Mouse (Mus musculus) kidney, embryonic 14.5 days (tissue): Measurements from ENCODE around the gene Cacng1. TPM values are rescaled to one million over a fixed set of nuclear protein-coding genes. Genes with fewer than 3 reads are reported as not detected.

Experiments
- ATAC-seq: fragments of 200-750 bp; cut with Nextera tagmentation; 2 replicates; pipeline ENCODE4 v1.8.0; 2017; ENCODE audit warnings: moderate number of reproducible peaks, mild to moderate bottlenecking, moderate TSS enrichment, moderate library complexity; ENCODE audit not compliant: low FRiP score, low TSS enrichment
- H3K27ac ChIP-seq: fragments of 300-500 bp; sonication (generic); 2 replicates; pipeline ENCODE4 v1.5.1; 2014; ENCODE audit warnings: low read depth, mild to moderate bottlenecking, low read length, moderate library complexity, mixed read lengths
- H3K27me3 ChIP-seq: fragments of 300-500 bp; sonication (generic); 2 replicates; pipeline ENCODE4 v1.6.1; 2014; ENCODE audit warnings: mild to moderate bottlenecking, low read length; ENCODE audit not compliant: control insufficient read depth, insufficient read depth
- H3K36me3 ChIP-seq: fragments of 300-500 bp; sonication (generic); 2 replicates; pipeline ENCODE4 v1.6.1; 2014; ENCODE audit warnings: low read length, mixed read lengths; ENCODE audit not compliant: control insufficient read depth, insufficient read depth
- H3K4me1 ChIP-seq: fragments of 300-500 bp; sonication (generic); 2 replicates; pipeline ENCODE4 v1.6.1; 2014; ENCODE audit warnings: low read length, mixed read lengths; ENCODE audit not compliant: control insufficient read depth, insufficient read depth
- H3K4me2 ChIP-seq: fragments of 300-500 bp; sonication (generic); replicated peaks from 2 replicates; pipeline ENCODE4 v1.6.1; 2014; ENCODE audit warnings: low read depth, mild to moderate bottlenecking, low read length
- H3K4me3 ChIP-seq: fragments of 300-500 bp; sonication (generic); 2 replicates; pipeline ENCODE4 v1.5.1; 2014; ENCODE audit warnings: mild to moderate bottlenecking, low read length
- H3K9ac ChIP-seq: fragments of 300-500 bp; sonication (generic); 2 replicates; pipeline ENCODE4 v1.6.1; 2014; ENCODE audit warnings: low read depth, mild to moderate bottlenecking, low read length, moderate library complexity
- H3K9me3 ChIP-seq: fragments of 300-500 bp; sonication (generic); 2 replicates; pipeline ENCODE4 v1.6.1; 2016; ENCODE audit warnings: low read length; ENCODE audit not compliant: control insufficient read depth
- WGBS: fragments of 180-500 bp; shearing (Covaris S2); extraction: QIAGEN DNeasy Blood & Tissue Kit; methylation state at CpG from one replicate; pipeline ENCODE4 v1.1.7; 2014; 5-methylcytosine and 5-hydroxymethylcytosine counted together
- polyA plus RNA-seq: library from polyadenylated mRNA; unstranded; fragments of >200 nt; fragmentation: Nextera tagmentation; extraction: Ambion mirVana; gene quantifications from 2 replicates; pipeline ENCODE4 v1.2.1, GENCODE M21; 2014

Gene Cacng1
- polyA plus RNA-seq = 0.36 TPM in 1 of 2 replicates, not detected in the other

DNA sequence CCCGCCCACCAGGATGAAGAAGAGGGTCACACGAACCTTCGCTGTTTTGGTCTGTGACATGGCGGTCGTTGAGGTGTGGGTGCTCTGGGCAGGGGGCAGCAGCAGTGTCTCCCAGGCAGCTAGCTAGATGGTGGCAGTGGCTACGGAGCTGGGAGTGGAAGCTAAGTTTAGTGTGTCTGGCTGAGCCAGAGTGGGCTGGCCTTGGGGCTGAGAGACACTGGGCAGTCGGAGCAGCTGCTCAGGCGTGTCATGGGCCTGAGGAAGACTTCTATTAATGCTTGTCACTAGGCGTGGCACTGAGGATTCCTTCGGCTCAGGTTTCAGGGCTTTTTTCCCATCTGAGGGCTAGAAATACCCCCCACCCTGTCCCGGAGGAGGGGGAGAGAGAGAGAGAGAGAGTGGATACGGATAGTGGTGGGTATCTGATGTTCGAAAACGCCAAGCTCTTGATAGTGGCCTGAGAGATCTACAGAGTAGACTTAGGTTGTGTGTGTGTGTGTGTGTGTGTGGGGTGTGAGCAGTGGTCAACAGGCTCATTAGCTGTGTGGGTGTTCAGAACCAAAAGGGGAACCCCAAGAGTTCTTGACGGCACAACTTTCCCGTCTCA, at the start of gene Cacng1:
Gene Cacng1 (minus strand): TSS at position 191 of the 607 bp plus-strand sequence.
- Histone ChIP-seq H3K4me1 (peaks cover 9% of the 10 kb centered on the region), H3K9me3 (no peaks in the 10 kb centered on the region; the same call in 1 of the 2 replicates), H3K4me3 (no peak within 1 kb of the TSS), H3K9ac (no peak within 1 kb of the TSS), H3K27ac (no peak within 1 kb of the TSS), H3K36me3 (no peaks in the 10 kb centered on the region), H3K27me3 (no peaks in the 10 kb centered on the region), H3K4me2 (no peak within 1 kb of the TSS)
- ATAC-seq = peak; percentile 75
- 60% methylated on average over 16 of the region's 16 CpGs for WGBS

DNA sequence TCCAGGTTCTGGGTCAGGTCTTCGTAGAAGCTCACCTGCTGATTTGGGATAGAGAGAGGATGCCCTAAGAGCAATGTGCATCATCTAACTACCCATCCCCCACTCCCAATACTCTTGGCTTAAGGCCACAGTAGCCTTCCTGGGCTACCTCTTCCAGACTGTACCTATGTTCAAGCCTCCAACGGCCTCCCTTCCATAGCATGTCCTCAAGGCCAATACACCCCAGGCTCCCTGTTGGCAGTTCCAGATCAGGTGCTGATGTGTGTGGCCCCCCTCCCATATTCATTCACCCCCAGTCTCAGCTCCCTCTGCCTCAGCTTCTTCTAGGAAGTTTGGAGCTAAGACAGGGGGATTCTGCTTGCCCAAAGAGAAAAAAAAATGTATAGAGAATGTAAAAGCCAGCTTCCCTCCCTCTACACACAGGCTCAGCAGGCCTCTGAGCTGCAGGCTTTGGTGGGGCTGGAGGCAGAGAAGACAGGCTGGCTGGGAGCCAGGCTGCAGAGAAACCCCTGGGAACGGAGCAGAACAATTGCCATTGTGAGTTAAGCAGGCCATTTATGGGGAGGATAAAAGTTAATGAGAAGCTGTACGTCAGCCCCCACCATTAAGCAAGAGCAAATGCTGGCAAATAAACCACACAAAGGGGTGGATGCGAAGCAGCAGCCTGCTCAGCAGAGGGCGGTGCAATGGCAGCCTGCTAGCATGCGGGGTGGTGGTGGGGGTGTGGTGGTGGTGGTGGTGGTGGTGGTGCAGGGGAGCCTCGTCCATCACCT, 46.6 kb upstream of the Cacng1 start:
- no peak overlapping the region for H3K9ac ChIP-seq
- H3K4me3 ChIP-seq = no peak overlapping the region
- no peaks in the 10 kb centered on the region for H3K27me3 ChIP-seq
- no peak overlapping the region for H3K27ac ChIP-seq
- no peaks in the 10 kb centered on the region for H3K36me3 ChIP-seq
- H3K9me3 ChIP-seq = no peaks in the 10 kb centered on the region
- no peak overlapping the region for H3K4me2 ChIP-seq
- H3K4me1 ChIP-seq = peaks cover 11% of the 10 kb centered on the region; the same call in 1 of the 2 replicates
- ATAC-seq = no peak
- 31% methylated on average over 8 of the region's 8 CpGs for WGBS

DNA sequence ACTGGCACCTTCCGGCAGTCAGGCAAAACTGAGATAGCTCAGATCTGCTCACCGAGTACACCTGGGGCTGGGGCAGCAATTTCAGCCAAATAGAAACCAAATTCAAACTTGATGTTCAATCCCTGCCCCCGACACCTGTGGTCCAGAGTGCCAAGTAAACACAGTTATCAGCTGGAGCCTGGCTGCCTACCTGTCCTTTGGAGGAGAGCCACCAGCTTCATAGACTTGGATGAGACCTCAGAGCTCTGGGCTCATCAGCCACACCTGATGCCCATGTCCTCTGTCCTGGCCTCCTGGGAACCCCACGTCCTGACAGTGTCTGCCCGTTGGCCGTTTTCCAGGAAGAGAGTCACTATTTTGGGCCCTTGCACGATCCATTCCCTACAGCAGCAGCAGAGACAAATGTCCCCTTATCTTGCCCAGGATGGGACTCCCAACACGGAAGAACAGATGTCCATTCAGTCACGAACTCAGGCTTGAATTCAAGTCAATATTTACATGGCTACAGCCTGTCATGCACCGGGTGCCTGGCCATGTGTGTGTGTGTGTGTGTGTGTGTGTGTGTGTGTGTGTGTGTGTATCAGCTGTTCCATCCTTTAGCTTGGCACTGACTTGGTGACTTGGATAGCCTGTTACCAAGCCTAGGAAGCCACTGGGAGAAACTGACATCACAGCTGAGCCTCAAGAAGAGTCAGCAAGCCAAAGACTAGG, 45.6 kb upstream of the Cacng1 start:
- Histone ChIP-seq H3K36me3 (no peaks in the 10 kb centered on the region), H3K9ac (no peak overlapping the region), H3K4me2 (no peak overlapping the region), H3K9me3 (no peaks in the 10 kb centered on the region), H3K27ac (no peak overlapping the region), H3K27me3 (no peaks in the 10 kb centered on the region), H3K4me1 (peaks cover 5% of the 10 kb centered on the region; the same call in 1 of the 2 replicates), H3K4me3 (no peak overlapping the region)
- 87% methylated on average over 10 of the region's 10 CpGs for WGBS
- no peak for ATAC-seq

DNA sequence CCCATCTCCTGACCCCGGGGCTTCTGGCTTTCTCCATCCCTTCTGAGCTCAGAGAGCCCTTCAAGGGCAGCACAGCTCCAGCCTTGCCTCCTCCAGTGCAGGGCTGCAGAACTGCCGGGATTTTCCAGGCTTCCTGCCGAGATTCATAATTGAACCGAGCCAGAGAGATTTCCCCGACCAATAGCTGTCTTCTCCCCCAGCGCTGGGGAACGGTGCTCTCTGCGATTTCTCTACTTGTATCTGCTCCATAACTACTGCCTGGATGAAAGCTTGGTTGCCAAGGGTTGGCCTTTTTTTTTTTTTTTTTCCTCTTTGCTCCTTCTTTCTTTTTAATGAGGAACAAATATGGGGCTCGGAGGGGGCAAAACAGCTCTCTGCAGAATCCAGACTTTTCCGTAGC, 43.7 kb upstream of the Cacng1 start:
- Histone ChIP-seq H3K9ac (no peak overlapping the region), H3K27ac (no peak overlapping the region), H3K9me3 (no peaks in the 10 kb centered on the region), H3K27me3 (no peaks in the 10 kb centered on the region), H3K4me1 (0 out of 2 replicates have a peak, but pooled peaks cover 5% of the 10 kb centered on the region), H3K36me3 (no peaks in the 10 kb centered on the region), H3K4me3 (no peak overlapping the region), H3K4me2 (no peak overlapping the region)
- no peak for ATAC-seq
- WGBS = 74% methylated on average over 10 of the region's 10 CpGs

DNA sequence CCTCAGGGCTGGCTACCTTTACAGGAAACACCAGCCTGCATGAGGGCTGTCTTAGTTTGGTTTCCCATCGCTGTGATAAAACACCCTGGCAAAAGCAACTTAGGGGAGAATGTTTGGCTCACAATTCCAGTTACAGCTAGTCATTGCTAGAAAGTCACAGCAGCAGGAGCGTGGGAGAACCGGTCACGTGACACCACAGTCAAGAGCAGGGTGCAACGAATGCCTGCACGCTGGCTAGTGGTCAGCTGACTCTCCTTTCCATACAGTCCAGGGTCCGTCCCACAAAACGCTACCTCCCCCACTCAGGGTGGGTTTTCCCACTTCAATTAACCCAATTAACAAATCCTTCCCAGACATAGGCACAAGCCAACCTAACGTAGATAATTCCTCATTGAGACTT, 43.2 kb upstream of the Cacng1 start:
- no peaks in the 10 kb centered on the region for H3K27me3 ChIP-seq
- H3K36me3 ChIP-seq = no peaks in the 10 kb centered on the region
- no peaks in the 10 kb centered on the region for H3K9me3 ChIP-seq
- no peak overlapping the region for H3K27ac ChIP-seq
- no peak overlapping the region for H3K4me2 ChIP-seq
- H3K4me1 ChIP-seq = 0 out of 2 replicates have a peak, but pooled peaks cover 5% of the 10 kb centered on the region
- no peak overlapping the region for H3K4me3 ChIP-seq
- WGBS = 76% methylated on average over 9 of the region's 9 CpGs
- ATAC-seq = no peak
- H3K9ac ChIP-seq = no peak overlapping the region

DNA sequence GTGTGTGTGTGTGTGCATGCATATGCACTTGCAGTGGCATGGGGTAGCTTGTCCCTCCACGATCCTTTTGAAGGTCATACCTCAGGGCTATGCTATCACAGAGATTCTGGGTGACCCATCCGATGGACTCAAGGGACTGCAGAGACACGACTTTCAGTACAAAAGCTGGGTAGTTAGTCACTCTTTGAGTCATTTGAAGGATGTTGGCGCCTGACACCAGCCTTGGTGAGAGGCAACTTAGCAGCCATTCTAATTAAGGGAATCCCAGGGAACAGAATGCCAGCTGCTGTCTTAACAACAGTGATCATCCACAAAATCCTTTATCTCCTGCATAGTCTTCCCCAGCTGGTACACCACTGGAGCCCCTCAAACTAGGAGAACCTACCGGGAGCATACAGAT, 32.8 kb upstream of the Cacng1 start:
- ATAC-seq = no peak
- WGBS = 84% methylated on average over 5 of the region's 5 CpGs
- no peak overlapping the region for H3K4me3 ChIP-seq
- H3K27me3 ChIP-seq = no peaks in the 10 kb centered on the region
- H3K4me2 ChIP-seq = no peak overlapping the region
- no peak overlapping the region for H3K9ac ChIP-seq
- H3K9me3 ChIP-seq = no peaks in the 10 kb centered on the region
- no peak overlapping the region for H3K27ac ChIP-seq
- H3K36me3 ChIP-seq = no peaks in the 10 kb centered on the region
- H3K4me1 ChIP-seq = no peaks in the 10 kb centered on the region

DNA sequence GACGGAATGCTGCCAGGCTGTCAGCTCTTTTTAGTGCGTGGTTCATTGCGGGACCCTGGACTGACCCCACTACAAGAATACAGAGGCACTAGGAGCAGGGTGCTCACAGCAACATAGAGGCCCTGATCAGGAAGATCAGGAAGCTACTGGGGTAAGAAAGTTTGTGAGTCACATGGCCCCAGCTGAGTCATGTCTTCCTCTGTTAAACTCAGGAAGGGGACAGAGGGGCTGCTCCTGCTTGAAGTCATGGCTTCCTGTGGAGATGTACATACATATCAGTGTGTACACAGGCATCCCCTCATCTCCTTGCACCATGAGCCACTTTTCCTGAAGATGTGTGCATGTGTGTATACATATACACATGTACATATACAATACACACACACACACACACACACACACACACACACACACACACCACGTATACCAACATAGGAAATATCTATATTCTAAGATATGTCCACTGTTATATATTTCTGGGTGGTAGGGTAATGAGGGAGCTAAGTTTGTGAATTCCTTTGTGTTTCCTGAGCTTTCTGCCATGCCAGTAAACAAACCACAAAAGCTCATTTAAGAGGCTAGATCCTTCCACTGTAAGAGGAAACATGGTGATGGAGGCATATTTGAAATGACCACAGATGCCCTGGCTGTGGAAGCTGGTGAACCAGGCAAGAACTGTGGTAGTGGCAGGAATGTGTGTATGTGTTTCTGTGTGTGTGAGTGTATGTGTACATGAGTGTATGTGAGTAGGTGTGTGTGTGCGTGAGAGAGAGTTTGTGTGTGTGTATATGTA, 32.1 kb upstream of the Cacng1 start:
- Histone ChIP-seq H3K27me3 (no peaks in the 10 kb centered on the region), H3K9ac (no peak overlapping the region)

DNA sequence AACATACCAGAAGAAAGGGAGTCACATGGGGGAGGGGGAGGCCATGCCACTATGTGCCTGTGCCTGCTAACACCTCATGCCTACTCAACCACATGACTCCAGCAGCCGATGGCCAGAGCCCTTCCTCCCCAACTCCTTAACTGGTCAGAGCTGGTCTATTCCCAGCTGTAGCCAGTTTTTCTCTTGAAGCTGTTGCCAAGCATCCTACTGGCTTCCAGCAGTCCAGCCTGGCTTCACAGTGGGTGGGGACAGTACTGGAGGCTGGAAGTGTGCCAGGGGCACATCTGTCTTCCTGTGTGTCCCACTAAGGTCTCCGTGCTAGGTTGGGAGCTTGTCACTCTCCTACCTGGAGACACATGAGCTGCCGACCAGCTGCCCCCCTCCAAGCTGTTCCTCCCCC, 26.8 kb upstream of the Cacng1 start:
- WGBS = 49% methylated on average over 3 of the region's 3 CpGs
- H3K36me3 ChIP-seq = no peaks in the 10 kb centered on the region
- no peak for ATAC-seq

More for the DNA sequence above, 32.1 kb upstream of the Cacng1 start:
- Histone ChIP-seq H3K4me1 (0 out of 2 replicates have a peak, but pooled peaks cover 3% of the 10 kb centered on the region), H3K27ac (no peak overlapping the region), H3K4me2 (no peak overlapping the region), H3K4me3 (no peak overlapping the region), H3K9me3 (no peaks in the 10 kb centered on the region), H3K36me3 (no peaks in the 10 kb centered on the region)
- 66% methylated on average over 5 of the region's 5 CpGs for WGBS
- ATAC-seq = no peak

More for the DNA sequence above, 26.8 kb upstream of the Cacng1 start:
- Histone ChIP-seq H3K9me3 (no peaks in the 10 kb centered on the region), H3K4me2 (no peak overlapping the region), H3K9ac (no peak overlapping the region), H3K27me3 (no peaks in the 10 kb centered on the region), H3K27ac (no peak overlapping the region), H3K4me1 (peaks cover 10% of the 10 kb centered on the region; the same call in 1 of the 2 replicates), H3K4me3 (no peak overlapping the region)
